Mouse (Mus musculus): ENCODE measurements around the gene Mrpl4. TPM values are rescaled to one million over a fixed set of nuclear protein-coding genes. Genes with fewer than 3 reads are reported as not detected.

Mrpl4 gene
- total RNA-seq (2021), result 100 to 1,000 TPM; 116 to 123 TPM
- long read RNA-seq, experiment 1, transcript Mrpl4-201 (9 exons, 1,288 nt), result major isoform, 239 of 268 reads
- long read RNA-seq, experiment 1, partial matches to known transcripts, result 4 of 268 reads
- long read RNA-seq, experiment 1, other reads (novel, unspliced or antisense), result 25 of 268 reads
- long read RNA-seq, experiment 2, transcript Mrpl4-201 (9 exons, 1,288 nt), result major isoform, 166 of 186 reads
- long read RNA-seq, experiment 2, partial matches to known transcripts, result 2 of 186 reads
- long read RNA-seq, experiment 2, other reads (novel, unspliced or antisense), result 16 of 186 reads

DNA sequence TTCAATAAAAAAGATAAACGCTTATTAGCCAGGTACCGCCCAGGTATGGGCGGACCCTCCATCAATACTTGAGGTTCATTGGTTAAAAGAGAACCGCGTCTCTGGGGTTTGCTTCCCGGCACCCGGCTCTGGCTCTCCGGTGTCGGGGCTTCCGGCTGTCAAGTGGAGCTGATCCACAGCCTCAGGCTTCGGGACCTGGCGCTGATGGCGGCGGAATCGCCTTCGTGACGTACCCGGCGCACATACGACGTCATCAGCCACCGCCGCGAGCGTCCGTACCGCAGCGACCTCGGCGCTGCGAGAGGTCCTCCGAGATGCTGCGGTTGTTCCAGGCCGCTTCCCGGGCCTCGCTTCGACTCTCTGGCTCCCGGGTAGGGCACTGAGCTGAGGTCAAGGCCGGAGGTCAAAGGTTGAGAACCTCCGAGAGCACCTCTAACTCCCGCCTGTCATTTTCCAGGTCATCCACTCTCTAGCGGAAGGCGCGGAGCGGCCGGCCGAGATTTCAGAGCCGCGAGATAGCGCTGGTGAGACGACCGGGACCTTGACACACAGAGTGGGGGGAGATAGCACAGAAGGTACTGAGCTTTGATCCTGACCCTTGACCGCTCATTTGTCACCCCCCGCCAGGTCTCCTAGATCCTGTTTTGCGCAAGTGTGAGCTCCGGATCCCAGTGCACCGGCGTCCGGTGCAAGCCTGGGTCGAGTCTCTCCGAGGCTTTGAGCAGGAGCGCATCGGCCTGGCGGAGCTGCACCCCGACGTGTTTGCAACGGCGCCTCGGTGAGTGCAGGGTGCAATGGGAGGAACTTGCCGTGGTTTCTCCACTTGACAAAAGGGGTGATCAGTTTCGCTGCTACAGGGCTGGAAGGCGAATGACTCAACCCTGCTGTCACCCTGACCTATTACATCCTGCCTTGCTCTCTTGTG lies at the start of gene Mrpl4:
Gene Mrpl4 (plus strand): TSS at position 112 of the 925 bp plus-strand sequence.
- peak; percentile 87 to 95 for DNase-seq
- intact Hi-C loops (cut with DNase I), result loop anchor here (2.0 to 10.0 kb wide), 3 partner anchors 26 to 132 kb away; partner anchors contain the start of genes Eif3g, Icam4 and Tyk2

DNA sequence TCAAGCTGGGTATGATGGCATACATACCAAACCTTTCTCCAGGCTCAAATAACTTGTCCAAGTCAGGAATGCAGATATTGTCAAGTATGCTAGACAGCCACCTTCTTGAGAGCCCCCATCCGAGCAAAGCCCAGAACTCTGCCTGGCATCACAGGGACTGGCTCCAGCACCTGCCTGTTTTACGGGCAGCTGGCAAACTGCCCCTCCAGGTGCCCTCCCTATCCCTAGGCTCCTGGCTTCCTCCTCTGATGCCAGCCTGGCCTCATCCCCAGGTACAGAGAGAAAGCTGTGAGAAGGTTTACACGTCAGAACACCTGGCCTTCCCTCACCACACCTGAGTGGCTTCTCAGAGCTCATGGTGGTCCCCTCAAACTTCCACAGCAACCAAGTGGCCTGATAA lies 45.5 kb upstream of the Mrpl4 start:
- intact Hi-C loops (cut with DNase I), result no loop called here
- DNase-seq, result no peak

DNA sequence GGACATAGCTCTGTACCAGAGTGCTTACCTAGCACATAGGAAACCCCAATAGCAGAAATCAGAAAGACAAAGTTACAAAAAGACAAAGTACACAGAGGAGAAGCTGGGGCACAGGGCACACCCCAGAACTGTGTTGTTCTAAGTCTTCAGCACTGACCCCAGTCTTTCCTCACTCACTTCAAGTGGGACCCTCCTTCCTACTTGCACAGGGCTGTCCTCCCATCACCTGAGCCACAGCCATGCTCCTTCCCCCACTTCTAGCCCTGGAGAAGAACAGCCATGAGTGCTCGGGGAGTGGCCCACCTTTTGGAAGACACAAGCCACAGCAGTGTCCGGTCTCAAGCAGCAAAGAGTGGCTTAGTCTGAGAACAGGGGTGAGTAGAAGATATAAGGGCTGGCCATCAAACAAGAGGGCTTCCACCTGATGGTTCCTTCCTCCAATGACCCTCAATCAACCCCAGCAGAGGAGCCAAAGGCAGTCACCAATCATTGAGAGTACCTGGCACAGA lies 43.1 kb upstream of the Mrpl4 start, which contains the start of gene Dnmt1:
Gene Dnmt1 (minus strand): TSS at position 459 of the 509 bp plus-strand sequence.
- intact Hi-C loops (cut with DNase I), result no loop called here
- DNase-seq, result no peak

DNA sequence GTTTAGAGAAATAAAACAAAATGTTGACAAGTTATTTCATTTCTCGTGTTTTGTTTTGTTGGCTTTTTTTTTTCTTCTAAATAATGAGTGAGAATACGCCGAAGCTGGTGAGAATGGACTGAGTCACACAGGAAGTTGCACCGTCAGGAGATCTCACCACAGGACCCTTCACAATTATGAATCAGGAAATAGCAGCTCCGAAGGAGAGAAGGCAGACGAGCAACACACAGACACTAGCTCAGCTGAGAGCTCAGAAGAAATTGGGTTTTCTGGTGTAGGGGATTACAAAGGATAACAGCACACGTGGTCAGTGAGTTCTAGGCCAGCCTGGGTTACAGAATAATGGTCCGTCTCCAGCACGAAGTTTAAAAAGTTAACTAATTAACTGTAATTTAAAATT lies 41.0 kb upstream of the Mrpl4 start:
- intact Hi-C loops (cut with DNase I), result no loop called here
- DNase-seq, result no peak

DNA sequence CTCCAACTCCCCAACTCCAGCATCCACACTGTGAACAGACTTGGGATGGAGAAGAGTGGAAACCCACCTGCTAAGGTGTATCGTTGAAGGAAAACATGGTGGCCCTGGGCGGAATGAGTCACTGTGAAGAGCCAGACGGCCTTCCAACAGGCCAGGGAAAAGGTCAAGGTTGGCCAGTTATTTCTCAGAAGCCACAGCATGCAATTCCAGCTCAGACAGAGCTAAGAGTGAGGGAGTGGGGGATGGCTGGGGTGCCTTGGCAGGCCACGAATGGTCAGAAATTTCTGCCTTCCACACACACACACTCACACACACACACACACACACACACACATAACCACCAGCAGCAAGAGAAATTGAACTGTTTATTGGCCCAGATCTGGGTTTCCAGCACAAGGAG lies 36.9 kb upstream of the Mrpl4 start:
- intact Hi-C loops (cut with DNase I), result no loop called here

DNA sequence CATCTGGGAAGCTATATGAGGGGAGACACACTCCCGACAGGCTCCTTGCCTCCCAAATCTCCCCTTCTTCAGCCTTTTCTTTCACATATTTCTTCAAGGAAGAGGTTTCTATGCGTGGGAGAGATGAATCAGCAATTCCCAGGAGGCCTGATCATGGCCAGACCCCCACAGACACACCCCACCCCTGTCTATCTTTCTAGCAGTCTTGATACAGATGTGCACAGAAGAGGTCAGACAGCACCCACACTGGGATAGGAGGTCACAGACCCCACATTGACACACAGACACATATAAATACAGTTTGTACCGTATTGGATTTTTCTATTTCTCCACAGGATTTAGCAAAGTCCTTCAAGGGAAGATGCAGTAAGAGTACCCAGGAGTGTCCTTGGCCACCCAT lies 36.5 kb upstream of the Mrpl4 start:
- intact Hi-C loops (cut with DNase I), result no loop called here
- no peak for DNase-seq

More for the DNA sequence above, 36.9 kb upstream of the Mrpl4 start:
- no peak for DNase-seq

DNA sequence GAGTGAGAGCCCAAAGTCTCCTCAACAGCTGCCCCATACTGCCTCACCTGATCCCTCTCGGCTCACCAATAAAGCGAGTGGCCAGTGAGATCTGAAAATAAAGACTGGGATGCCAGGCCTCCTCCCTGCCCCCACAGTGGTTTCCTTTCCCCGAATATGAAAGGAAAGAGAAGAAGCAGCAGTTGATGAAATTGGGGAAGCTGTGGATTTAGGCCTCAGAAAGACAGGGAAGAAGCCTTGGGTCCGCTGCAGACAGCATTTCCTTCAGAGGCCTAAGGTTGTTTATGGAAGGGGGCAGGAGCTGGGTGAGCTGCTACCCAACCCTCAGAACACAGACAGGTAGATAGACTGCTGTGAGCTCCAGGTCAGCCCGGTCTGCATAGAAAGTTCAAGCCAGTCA lies 35.8 kb upstream of the Mrpl4 start:
- DNase-seq, result no peak
- intact Hi-C loops (cut with DNase I), result no loop called here

DNA sequence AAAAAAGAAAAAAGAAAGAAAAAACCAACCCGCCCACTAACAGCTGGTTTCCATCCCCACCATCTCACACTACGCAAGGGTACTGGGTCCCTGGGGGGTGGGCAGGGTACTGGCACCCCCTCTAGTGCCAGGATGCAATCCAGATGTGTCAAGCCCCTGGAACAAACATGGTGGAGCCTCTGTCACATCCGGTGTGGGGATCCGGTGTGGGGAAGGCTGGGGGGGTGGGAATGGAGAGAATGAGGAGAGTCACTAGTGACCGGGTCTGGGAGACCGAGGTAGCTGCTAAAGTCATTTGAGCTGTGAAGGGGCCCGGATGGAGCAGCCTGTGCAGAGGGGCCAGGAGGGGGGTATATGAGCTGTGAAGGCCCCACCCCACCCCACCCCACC lies 30.8 kb upstream of the Mrpl4 start:
- intact Hi-C loops (cut with DNase I), result loop anchor here (2.0 kb wide), 1 partner anchor 19 kb away; no protein-coding TSS in a partner anchor
- peak; percentile 56 to 69 for DNase-seq

DNA sequence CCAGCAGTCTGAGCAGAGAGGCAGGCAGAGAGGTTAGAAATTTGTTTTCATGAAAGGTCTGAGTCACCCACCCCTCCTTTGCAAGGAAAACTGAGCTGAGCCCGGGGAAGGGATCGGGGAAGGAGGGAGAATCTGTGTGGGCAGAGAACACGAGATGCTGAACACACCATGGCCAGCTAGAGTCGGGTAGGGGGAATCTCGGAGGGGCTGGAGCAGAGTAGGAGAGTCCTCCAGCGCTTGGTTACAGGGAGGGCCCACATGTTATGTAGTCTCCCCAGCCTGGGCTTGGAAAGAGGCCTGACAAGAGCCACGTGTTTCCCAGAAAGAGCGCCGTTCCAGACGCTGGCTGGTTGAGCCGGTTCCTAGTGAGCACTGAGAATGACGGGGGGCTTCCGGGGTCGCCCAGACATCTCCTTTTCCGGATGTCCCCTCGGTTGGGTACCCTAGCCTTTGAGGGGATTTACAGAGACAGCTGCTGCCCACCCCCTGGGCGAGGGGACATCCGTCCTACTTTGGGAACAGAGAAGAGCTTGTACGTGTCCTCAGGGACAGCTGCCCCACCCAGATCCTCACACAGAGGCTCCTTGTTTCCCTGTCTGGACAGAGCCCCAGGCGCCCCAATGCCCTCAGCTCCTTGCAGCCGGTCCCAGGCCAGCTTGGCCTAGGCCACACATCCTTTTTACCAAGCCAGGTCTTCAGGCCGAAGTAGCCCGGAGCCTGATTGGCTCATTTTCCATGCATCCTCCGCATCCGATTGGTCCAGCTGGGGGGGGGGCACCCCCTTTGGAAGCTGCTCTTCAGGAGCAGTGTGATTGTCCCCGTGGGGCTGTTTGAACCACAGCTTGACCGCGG lies 30.2 kb upstream of the Mrpl4 start:
- DNase-seq, result peak; percentile 66 to 68
- intact Hi-C loops (cut with DNase I), result loop anchor here (2.0 kb wide), 1 partner anchor 20 kb away; no protein-coding TSS in a partner anchor

DNA sequence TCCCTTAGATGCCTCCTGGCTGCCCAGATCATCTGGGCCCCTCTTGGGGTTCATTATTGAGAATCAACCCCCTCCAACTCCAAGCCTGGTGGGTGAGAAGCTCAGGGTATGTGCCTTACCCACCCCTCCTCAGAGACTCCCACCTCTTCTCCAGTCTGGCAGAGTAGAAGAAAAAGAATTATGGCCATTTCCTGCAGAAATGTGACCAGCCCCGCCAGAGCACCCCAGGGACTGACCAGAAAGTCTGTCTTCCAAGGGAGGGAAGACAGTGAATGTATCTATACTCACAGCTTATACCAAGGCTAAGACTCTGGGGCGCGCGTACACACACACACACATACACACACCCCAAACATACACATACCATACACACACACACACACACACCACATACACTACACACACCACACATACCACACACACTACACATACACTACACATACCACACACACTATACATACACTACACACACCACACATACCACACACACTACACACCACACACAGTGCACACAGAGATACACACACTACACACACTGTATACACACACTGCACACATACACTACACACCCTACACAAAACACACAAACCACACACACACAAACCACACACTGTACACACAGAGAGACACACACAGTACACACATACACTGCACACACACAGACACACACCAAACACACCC lies 29.4 kb upstream of the Mrpl4 start:
- DNase-seq, result peak; percentile 18 to 30
- intact Hi-C loops (cut with DNase I), result loop anchor here (2.0 kb wide), 1 partner anchor 20 kb away; no protein-coding TSS in a partner anchor

DNA sequence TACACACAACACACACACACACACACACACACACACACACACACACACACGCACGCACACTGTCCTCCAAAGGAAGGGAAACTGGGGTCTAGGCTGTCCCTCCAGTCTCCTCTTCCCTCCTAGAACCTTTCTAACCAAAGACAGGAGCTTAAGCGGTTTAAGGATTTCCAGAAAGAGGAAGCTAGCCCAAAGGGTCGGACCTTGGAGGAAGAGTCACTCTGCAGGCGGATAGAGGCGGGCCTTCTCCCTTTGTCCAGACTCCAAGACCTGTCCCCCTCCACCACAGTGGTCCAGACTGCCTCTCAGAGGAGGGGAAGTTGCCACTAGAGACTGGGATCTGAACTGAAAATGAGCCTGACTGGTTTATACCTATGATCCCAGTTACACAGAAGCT lies 28.9 kb upstream of the Mrpl4 start:
- intact Hi-C loops (cut with DNase I), result loop anchor here (2.0 kb wide), 1 partner anchor 21 kb away; no protein-coding TSS in a partner anchor

DNA sequence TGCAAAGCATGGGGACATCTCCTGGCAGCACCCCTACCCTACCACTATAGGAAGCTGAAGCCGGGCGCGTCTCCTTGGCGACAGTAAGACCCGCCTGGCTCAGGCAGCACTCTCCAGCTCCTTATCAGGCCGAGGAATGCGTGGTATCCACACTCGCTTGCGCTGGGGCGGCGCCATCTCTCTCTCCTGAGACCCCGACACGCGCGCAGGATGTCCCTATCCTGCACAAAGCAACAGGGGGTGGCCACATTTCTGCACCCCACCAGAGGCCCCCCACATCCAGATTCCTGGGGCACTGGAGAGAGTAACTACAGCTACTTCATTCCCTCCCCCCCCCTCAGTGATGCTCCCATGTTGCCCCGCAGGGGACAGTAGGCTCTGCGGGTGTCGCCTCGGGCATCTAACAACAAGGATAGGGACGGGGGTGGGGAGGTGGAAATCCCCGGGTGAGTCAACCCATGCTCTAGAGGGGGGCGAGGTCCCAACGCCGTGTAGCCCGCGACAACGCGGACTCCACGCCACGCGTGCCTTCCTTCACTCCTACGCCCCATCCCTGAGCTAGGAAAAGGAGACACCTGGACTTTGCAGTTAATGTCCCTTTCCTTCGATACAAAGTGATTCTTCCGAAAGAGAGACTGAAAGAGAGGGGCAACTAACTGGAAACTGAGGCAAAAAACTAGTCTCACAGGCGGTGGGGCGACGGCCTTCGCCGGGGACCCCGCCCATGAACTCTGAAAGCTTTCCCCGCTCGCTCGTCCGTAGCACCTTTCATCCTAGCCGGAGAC lies 26.9 kb upstream of the Mrpl4 start:
- intact Hi-C loops (cut with DNase I), result no loop called here
- peak; percentile 62 to 68 for DNase-seq

More for the DNA sequence above, 28.9 kb upstream of the Mrpl4 start:
- DNase-seq, result peak; percentile 37 to 45

DNA sequence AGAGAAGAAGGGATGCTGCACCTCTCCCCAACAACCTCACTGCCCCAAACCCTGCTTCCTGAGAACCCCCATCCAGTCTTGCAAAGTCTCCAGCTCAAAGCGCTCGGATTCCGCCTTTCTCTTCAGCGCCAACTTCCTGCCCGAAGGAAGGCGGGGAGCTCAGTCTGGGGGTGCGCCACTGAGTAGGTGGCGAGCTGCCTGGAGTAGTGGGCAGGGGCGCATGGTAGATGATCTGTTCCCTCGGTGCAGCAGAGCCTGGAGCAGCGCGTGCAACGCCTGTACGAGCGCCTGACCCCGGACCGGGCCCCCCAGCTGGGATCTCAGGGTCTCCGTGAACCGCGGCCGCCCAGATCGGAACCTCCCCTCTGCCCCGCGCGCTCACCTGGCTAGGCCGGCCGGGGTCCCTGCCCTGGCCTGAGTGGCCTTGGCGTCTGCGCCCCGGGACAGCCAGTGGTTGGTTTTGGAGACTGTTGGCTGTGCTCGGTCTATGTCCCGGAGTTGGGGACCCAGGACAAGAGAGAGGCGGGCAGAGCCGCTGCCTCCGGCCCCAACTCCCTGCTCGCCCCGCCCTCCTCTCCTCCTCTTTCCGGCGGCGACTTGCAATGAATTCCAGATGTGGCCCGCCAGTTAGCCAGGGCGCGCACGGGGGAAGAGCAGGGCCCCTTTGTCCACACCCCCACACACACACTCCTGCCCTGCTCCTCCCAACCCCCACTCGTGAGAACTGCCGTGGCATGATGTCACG lies 26.1 kb upstream of the Mrpl4 start, which contains the start of gene S1pr2:
Gene S1pr2 (minus strand): TSS at position 566 of the 745 bp plus-strand sequence.
- DNase-seq, result peak; percentile 88
- intact Hi-C loops (cut with DNase I), result no loop called here

DNA sequence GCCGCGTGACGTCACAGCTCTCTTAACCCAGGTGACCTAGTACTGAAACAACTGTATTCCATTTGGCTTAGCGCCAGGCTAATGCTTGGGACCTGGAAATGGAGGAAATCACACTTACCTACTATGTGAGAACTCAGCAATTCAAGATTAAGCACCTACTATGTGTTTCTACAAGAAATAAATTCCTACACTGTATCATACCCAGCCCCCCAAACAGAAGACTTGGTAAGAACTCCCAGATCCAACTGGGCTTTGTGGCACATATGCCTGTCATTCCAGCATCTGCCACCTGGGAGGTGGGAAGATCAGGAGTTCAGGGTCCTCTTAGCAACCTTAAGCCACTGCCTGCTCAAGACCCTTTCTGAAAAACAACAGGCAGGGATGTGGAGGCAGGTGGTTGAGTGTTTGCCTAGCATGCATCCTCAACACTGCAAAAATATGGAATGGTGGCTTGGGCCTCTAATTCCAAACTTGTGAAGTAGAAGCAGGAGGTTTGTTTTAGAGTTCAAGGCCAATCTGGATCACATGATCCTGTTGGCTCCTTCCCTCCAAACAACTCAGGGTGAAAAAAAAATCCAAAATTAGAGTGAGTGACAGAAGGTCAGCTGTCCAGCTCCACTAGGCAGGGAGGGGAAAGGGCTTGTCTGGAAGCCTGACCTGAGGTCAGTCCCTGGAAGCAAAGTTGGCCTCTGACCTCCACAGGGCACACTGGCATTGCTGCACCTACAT lies 25.4 kb upstream of the Mrpl4 start:
- DNase-seq, result no peak
- intact Hi-C loops (cut with DNase I), result no loop called here

DNA sequence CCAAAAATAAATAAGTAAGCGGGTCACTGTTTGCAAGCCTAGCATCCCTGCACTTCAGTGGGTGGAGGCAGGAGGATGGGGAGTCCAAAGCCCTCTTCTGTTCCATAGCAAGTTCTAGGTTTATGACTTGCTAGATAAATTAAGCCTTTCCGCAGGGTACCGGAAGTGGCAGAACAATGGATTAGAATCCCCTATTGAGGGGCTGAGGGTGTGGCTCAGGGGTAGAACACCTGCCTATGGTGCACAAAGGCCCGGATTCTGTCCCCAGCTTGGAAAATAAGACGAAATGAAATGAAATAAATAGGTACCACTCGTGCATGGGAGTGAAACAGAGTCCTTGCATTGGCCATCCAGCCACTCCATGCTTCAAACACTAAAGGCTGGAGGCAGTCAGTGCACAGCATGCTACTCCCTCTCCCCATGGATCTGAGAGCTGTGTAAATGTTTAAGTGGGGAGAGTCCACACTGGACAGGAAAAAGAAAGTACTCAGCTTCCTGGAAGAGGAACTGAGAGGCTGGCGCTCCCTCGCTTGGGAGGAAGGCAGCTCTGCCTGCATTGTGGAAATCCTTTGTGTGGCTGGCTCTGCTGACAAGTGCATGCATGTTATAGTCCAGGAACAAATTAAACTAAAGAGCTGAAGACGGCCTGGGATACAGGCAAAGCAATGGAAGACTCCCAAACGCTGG lies 24.0 kb upstream of the Mrpl4 start:
- no peak for DNase-seq
- intact Hi-C loops (cut with DNase I), result no loop called here

DNA sequence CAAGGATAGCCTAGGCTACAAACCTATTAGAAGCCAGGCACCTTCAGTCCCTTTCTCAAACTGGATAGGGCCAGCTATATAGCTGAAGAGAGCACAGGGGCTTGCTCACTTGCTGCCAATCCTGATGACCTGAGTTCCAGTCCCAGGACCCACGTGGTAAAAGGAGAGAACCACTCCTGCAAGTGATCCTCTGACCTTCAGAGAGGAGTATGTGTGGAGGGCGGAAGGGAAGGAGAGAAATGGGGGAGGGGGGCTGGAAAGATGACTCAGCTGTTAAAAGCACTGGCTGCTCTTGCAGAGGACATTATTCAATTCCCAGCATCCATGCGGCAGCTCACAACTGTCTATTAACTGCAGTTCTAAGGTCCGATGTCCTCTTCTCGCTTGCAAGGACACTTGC lies 23.4 kb upstream of the Mrpl4 start:
- DNase-seq, result no peak
- intact Hi-C loops (cut with DNase I), result no loop called here

DNA sequence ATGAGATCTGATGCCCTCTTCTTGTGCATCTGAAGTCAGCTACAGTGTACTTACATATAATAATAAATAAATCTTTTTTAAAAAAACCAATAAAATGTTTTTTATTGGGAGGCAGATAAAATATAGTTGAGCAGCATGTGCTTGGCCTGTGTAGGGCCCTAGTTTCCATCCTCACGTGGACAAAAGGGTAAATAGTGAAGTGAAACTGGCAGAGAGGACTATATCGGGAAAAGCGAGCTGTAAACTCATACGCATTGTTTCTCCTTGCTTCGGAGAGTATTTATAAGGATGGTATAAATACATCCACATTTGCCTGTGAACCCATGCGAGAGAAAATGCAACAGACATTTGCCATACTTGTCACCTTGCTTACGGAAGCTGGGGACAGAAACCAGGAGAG lies 22.8 kb upstream of the Mrpl4 start:
- intact Hi-C loops (cut with DNase I), result no loop called here
- no peak for DNase-seq

Data from heart, postnatal 14 days (tissue).